Mouse (Mus musculus): ENCODE measurements around the gene Gnptab. TPM values are rescaled to one million over a fixed set of nuclear protein-coding genes. Genes with fewer than 3 reads are reported as not detected.
"Not testable (repeated sequence)": the region's sequence is repeated elsewhere in the genome, so short reads cannot be mapped to it uniquely, and the experiment has no call there.

Gnptab gene
- total RNA-seq, 2 experiments from 2014 or later = 67.8 to 71.8 TPM

DNA sequence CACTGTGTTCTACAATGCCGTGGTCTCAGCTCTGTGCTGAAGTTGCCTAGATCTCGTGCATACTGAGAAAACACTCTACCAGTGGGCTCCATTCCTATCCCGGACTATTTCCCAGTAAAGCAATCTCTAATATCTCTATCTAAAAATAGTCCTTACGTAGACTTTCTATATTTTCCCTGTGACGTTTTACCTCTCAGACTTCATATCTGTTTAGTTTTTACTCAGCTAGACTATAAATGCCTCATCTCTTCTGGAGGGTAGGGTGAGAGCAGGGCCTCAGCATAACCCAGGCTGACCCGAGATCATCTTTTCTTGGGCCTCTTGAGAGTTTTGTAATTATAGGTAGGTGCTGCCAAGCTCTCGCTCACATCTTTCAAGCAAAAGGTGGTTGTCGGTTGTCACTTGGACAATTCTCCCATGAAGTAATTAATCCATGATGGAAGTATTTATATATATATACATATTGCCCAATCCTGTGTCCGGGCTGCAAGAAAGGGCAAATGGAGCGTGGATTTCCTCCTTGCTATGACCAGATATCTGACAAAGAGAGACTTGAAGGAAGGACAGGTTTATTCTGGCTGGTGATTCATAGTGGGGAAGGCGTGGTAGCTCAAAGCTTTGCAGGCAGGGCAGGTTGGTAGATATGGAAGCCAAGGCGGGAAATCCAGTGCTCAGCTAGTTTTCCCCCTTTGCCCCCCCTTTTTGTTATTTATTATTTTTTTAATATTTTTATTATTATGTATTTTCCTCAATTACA, 29.1 kb downstream of the Gnptab start:
- DNase-seq (ENCODE audit: low spot score in 2 of 2) = no peak

DNA sequence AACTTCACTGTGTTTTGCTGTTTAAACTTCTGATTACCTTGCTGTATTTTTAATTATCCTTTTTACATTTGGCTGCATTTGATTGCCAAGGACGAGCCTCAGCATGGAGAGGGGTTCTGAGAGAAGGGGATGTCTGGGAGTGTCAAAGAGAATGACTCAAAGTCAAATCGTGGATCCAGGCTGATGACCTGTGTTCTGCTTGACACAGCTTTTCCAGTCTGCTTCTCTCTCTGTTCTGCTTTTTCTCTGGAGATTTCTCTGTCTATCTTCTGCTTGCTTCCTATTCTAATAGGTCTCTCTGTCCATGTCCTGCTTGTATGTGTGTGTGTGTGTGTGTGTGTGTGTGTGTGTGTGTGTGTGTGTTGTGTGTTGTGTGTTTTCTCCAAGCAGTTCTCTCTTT, 30.8 kb downstream of the Gnptab start:
- DNase-seq (ENCODE audit: low spot score in 2 of 2) = no peak

DNA sequence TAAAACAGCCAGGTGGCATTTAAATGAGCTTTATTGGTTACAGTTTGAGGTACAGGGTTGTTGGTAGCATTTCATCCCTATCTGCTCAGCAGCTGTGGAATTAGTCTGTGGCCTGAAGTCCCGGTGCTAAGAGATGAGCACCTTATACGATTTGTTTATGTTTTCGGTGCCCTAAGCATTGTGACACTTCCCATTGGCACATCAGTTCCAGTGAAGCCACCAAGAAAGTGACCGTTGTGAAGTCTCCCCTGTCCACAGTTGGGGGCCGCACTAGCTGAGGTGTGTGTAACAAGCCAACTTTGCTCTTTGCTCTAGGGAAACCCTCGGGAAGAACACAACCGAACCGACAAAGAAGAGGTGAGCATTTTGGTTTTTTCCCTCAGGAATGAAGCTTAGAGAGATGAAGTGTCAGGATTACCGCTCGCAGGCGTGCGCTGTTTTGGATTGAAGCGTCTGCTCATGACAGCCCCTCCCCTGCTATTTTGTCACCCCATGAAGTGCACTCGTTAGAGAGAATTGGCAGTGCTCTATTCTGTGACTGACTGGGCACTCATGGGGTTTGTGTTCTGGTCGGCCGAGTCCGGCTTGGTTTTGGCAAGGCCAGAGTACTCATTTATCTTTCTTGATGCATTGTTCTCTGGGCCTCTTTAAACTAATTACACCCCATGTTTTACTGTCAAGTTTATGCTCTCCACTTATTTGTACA, 33.5 kb downstream of the Gnptab start:
- no peak for DNase-seq (ENCODE audit: low spot score in 2 of 2)

DNA sequence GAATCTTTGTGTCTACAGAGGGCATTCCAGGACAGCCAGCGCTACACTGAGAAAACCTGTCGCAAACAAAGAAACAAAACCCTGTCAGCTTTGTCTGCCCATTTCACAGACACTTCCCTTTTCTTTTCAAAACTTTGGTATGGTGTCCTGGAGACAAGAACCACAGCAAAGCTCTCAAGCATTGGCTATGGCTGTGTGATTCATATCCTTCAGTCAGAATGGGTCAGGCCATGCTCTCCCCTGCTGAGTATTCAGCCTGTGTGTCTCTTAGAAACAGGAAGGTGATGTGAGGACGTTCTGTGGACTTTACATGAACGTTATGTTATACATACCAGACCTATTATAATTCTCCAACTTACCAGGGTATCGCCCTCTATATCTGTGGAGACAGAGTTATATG, 38.8 kb downstream of the Gnptab start:
- DNase-seq (ENCODE audit: low spot score in 2 of 2) = no peak

DNA sequence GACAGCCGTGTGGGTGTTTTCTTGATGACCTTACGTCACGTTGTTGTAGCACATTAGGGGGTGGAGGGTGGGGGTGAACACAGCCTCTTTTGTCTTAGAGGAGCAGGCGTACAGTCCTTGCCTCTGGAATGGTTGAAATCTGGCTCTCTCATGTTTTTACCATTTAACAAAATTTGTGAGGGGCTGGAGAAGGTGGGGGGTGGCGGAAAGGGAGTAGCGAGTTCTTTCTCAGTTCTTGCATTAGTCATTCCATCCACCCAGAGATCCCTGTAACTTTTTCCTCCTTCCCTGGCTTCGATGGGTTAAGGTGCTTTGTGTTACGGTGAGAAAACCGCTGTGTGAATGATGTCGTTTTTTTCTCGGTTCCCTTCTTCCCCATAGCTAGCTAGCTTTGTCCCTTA, 41.2 kb downstream of the Gnptab start:
- DNase-seq (ENCODE audit: low spot score in 2 of 2) = no peak

DNA sequence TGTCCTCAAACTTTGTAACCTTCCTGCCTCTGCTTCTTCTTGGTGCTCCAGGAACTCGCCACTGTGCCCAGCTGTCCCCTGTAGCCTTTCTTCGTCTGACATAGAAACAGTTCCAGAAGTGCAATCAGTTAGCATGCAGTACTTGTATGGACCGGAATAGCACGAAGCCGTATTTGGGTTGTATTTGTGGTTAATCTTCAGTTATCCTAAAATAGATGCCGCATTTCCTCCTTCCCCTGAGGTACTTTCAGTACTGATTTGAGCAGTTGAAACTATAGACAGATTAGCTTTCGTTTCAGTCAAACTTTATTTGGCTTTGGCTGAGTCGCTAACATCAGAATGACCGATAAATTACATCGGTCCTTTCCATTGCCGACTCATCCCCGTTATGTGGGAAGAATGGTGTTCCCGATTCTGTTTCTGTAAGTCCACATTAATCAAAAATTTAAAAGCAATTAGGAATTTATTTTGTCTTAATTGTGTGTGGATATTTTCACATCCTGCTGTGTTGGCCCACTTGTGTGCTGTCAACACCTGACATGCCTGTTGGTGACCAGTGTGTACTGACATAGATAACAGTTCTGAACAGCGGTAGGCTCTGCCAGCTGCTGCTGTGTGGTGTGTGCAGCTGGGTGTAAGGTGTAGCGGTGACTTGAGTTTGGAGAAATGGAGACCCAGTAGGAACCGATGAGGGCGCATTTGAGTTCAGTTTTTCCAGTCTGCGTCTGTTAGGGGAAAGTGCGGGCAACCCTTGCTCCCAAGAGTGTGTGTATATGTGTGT, 41.9 kb downstream of the Gnptab start:
- DNase-seq (ENCODE audit: low spot score in 2 of 2) = no peak

DNA sequence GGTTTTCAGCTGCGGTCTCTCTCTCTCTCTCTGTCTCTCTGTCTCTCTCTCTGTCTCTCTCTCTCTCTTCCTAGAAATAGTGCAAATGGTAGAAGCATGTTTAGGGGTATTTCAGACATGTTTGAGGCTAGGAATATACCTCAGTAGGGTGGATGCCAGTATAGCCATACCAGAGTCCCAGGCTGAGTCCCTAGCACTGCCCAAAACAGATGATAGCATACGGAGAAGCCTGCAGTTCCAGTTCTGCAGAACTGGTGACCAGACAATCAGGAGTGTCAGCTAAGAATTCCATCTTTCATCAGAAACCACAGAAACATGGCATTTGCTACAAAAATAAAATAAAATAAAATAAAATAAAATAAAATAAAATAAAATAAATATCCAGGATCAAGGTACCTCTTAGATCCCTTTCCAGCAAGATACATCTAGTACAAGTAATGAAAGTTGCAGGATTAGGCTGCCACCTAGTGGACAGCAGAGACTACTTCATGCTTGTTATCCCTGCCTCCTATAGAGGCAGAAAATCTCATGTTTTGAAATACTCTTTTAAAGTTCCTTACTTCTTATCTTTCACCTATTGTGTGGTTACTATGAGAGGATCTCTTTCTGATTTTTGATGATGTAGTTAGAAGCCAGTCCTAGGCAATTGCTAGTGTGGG, 47.4 kb downstream of the Gnptab start:
- peak; percentile 60 to 70 for DNase-seq (ENCODE audit: low spot score in 2 of 2)

DNA sequence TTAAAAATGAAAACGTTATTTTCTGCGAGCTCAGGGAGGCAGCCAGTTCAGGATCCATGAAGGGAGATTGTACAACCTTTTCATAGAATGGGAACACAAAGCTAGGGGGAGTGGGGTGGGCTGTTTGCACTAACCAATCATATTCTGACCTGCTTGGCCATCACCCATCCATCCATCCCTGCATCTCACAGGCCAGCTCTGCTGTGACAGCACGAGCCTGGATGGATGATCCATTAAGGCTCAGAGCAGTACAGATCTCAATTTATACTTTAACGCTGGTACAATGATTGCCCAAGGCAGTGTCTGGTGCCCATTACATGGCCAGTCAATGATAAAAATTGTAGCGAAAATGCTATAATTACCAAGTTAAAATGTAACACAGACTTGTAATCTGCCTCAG, 48.0 kb downstream of the Gnptab start:
- no peak for DNase-seq (ENCODE audit: low spot score in 2 of 2)

DNA sequence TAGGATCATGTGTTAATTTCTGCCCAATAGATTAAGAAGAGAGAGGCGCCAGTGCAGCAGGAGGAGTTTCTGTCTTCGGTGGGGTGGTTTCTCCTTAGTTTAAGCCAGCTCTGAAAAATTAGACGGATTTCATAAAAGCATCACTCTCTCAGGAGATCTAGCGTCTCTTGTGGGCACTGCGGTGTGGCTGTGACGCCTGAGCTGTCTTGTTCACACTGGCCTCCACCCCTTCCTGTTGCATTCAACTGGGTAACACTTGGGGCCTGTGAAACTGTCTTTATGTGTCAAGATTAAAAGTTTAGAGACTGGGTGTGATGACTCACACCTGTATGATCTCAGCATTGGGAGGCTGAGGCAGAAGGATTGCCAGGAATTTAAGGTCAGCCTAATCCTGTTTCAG, 49.1 kb downstream of the Gnptab start:
- DNase-seq (ENCODE audit: low spot score in 2 of 2) = no peak

DNA sequence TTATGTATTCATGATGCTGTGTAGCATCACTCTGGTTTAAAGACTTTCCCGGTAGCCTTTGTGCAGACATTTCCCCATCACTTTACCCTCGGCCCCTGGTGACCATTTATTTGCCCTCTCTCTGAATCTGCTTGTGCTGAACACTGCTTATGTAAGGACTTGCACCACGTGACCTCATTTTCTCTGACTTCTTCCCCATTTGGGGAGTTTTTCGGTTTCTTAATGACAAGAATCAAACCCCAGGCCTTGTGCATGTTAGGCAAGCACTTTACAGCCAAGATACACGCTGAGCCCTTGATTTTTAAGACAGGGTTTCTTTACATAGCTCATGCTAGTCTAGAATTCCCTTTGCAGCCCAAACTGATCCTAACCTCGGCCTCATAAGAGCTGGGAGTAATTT, 62.3 kb downstream of the Gnptab start:
- DNase-seq (ENCODE audit: low spot score in 2 of 2) = no peak

DNA sequence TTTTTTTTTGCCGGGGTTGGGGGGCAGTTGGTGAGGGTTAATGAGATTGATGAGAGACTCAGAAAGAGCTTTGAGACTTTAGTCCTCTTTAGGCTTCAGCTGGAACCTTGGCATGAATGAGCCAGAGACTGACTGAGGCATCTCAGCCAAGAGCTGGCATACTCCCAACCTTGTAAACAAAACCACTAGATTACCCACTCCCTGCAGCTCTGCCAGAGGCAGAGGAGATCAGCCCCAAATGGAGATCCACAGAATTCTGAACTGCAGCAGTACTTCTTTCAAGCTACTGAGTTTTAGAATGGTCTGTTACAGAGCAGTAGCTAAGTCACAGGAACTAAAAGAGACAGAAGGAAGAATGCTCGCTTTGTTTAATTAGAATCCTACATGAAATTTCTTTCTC, 72.3 kb downstream of the Gnptab start:
- peak; percentile 34 to 43 for DNase-seq (ENCODE audit: low spot score in 2 of 2)

DNA sequence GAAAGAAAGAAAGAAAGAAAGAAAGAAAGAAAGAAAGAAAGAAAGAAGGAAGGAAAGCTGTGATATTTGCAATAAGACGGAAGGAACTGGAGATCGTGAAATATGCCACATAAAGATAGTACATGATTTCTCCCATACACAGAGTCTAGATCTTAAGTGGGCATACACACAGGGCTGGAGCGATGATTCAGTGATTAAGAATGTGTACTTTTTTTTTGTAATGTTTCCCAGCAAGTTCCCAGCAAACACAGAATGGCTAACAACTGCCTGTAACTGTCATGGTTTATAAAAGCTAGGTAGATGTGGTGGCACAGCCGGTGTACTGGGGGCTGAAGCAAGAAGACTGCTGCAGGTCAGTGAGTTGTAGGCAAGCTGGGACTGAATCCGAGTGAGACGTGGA, 73.1 kb downstream of the Gnptab start:
- no peak for DNase-seq (ENCODE audit: low spot score in 2 of 2)

DNA sequence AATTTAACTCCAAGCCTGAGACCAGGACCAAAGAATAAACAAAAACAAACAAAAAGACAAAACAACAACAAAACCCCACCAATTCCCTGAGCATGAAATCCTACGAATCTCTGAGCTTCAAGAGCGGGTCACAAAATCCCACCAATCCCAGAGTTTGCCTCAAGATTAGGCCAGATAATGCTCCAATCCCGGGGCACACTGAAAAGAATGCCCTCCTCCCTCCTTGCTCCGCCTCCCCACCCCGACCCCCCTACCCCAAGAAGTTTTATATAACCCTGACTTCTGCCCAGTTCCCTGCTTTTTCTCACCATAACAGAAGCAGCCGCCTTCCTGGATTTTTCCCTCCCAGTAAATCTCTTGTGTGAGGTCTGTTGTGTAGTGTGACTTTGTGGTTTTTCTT, 78.9 kb downstream of the Gnptab start:
- no peak for DNase-seq (ENCODE audit: low spot score in 2 of 2)

DNA sequence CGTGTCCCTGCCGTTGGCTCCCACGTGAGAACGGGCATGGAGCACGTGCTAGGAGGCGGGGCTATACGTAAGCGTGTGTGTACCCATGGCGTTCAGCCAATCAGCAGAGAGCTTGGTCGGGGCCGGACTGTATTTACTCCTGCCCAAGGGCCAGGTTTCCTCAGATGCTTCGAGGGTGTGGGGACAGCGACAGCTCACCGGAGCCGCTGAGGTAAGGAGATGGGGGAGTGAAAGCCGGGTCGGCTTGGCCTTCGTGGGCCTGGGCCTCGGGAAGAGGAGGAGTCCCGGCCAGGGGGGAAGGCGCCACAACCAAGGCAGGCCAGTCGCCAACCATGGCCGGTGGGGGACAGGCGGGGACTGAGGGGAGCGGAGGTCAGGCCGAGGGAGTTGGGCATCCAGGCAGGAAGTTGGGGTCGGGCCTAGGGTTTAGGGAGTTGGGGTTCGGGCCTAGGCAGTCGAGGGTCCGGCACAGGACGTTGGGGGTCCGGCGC, 80.6 kb downstream of the Gnptab start, which contains the start of gene Sycp3:
Gene Sycp3 (plus strand): TSS at position 68 of the 491 bp plus-strand sequence.
- DNase-seq (ENCODE audit: low spot score in 2 of 2) = no peak

DNA sequence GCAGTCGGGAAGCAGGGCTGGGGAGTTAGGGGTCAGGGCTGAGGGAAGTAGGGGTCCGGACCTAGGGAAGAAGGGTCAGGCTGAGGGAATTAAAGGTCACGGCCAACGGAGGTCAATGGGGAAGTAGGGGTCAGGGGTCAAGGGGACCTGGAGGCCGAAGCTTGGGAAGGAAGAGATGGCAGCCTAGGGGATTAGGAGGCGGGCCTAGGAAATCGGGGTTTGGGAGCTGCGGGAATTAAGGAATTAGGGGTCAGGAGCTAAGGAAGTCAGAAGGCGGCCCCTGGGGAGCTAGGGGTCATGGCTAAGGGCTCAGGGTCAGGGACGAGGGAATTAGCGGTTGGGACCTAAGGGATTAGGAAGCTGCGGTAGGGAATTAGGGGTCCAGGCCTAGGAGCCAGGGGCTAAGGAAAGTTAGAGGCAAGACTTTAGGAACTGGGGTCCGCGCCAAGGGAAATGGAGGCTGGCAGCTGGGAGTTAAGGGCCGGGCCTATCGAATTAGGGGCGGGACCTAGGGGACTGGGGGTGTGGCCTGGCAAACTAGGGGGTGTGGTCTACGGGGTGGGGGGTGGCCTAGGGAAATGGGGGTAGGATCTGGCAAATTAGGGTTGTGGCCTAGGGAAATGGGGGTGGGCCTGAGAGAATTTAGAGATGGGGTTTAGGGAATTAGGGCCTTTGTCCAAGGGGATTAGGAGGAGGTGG, 81.3 kb downstream of the Gnptab start:
- no peak for DNase-seq (ENCODE audit: low spot score in 2 of 2)

DNA sequence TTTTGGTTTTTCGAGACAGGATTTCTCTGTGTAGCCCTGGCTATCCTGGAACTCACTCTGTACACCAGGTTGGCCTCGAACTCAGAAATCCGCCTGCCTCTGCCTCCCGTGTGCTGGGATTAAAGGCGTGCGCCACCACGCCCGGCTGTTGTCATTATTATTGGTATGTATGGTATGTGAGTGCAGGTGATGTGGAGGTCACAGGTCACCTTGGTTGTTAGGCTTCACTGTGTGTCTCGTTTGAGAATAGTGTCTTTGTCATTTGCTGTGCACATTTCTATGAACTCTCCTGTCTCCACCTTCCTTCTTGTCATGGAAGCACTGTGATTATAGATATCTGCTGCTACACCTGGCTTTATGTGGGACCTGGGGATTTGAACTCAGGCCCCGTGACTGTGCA, 103.9 kb downstream of the Gnptab start:
- not testable (repeated sequence) for DNase-seq (ENCODE audit: low spot score in 2 of 2)

DNA sequence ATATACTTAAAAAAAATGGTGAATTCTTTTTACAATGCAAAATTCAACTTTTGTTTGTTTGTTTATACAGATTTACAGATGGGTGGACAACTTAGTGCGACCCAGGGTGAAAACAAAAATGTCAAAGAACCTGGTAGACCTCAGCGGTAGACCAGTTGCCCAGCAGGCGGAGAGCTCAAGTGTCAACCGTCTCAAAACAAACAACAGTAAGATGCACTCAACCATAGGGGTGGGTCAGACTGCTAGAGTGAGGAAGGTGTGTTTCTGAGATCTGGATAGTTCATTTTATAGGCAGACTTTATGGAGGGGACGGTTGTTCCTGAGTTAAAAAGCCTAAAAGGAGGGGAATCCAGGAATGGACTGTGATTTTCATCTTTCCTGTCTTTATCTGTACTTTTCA, 109.7 kb downstream of the Gnptab start:
- DNase-seq (ENCODE audit: low spot score in 2 of 2) = no peak

DNA sequence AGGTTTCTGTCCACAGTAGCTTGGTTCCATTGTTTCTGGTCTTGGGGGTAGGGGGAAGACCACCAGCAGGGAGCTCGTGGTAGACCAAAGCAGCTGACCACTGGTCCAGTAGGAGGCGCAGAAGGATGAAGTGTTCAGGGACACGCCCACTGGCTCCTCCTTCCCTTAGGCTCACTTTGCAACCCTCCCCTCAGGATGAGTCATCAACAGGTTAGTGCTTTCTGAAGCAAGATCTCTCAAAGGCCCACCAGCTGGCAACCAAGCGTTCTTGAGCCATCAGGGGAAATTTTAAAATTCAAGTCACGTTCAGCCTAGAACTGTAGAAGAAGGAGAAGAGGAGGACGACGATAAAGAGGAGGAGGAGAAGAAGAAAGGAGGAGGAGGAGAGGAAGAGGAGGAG, 112.7 kb downstream of the Gnptab start:
- DNase-seq (ENCODE audit: low spot score in 2 of 2) = no peak

DNA sequence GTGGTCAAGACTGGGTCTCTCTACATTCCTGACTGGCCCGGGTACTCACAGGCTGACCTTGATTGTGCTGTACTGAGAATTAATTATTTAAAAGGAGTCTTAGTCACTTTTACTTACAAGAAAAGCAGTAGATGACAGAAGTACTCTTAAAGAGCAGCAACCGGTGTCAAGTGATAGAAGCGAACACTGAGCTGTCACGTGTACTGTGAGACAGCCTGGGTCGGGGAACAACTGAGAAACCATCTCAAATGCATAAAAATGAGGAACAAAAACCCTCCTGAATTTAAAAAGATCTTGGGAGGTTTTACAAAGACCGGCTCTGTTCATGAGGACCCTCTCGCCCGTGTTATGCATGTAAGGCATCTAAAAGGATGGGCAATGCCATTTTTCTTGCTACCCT, 113.7 kb downstream of the Gnptab start:
- DNase-seq (ENCODE audit: low spot score in 2 of 2) = no peak

DNA sequence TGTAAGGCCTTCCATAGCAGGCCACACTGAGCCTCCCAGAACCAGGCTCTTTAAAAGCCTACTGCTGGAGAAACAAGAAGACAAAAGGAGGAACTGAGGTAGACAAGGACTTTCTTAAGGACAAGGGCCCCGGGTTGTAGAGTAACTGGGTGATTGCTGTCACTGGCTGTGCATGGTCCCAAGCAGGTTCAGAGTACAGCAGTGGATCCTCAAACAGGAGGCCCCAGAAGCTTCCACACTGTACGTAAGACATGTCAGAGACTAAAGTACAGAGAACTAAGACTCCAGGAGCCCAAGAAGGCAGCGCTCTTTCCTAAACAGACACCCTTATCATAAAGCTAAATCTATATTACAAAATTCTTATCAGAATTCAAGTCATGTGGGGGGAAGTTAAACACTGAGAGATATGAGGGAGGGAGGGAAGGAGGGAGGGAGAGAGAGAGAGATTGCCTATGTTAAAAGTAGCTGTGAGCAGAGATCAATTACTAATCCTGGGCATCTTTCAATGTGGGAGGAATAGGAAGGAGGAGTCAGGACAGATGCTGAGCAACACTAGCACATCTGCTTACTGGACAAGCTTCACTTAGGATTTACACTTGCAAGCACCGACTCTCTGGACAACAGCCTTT, 116.1 kb downstream of the Gnptab start:
- no peak for DNase-seq (ENCODE audit: low spot score in 2 of 2)

All from left cerebral cortex, adult 18-20 months (tissue).